Mouse (Mus musculus): ENCODE results near the gene A830005F24Rik. TPM values are rescaled to one million over a fixed set of nuclear protein-coding genes. Genes with fewer than 3 reads are reported as not detected.

Gene A830005F24Rik
- polyA plus RNA-seq, 1 experiment = not detected

DNA sequence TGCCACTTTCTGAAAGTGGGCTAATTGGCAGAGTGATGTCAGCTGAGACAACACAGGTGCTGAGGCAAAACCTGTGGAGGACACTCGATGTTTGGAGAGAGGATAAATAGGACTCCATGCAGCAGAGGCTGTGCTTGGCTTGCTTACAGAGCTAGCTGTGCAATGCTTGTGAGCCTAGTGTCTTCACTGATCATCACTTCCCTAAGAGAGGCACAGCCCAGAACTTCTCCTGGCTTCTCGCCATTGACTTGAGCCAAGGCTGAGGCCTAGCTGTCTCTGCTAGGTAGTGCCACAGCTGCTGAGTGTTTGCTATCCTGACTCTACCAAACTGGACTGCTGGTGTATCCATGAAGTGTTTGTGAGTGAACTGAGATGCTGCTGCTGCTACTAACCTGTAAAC is 17.3 kb downstream of the A830005F24Rik start:
- Histone ChIP-seq H3K4me3 (replicated peaks; ENCODE audit: control insufficient read depth, low read depth, low read length) (no peak overlapping the region), H3K27ac (ENCODE audit: control insufficient read depth, insufficient read depth, low read depth, low read length, poor library complexity) (no peak overlapping the region), H3K4me1 (ENCODE audit: control insufficient read depth, insufficient read depth, low read length) (no peaks in the 10 kb centered on the region)
- WGBS = 66% methylated on average over 2 of the region's 2 CpGs
- TF ChIP-seq CTCF (IDR thresholded peaks at IDR 0.05; ENCODE audit: control insufficient read depth, insufficient read depth, low read length) (no peak), POLR2A (IDR thresholded peaks at IDR 0.05; ENCODE audit: borderline replicate concordance, control insufficient read depth, low read depth, low read length) (no peak)

DNA sequence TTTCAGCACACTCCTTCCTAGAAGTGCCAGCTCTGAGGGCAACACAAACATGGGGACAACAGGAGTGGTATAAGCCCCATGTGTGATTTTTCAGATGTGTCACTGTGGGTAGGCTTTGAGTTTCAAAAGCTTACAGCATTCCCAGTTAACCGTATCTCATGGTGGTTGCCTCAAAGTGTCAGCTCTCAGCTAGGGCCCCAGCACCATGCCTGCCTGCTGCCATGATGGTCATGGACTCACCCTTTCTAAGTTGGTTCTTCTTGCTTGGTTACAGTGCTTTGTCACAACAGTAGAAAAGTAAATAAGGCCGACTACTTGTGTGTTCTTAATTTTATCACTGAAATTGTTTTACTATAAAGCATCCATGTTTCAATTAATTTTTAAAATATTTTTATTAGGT is 18.1 kb downstream of the A830005F24Rik start:
- H3K4me3 ChIP-seq (replicated peaks; ENCODE audit: control insufficient read depth, low read depth, low read length) = no peak overlapping the region
- no peak overlapping the region for H3K27ac ChIP-seq (ENCODE audit: control insufficient read depth, insufficient read depth, low read depth, low read length, poor library complexity)
- TF ChIP-seq CTCF (IDR thresholded peaks at IDR 0.05; ENCODE audit: control insufficient read depth, insufficient read depth, low read length) (no peak), POLR2A (IDR thresholded peaks at IDR 0.05; ENCODE audit: borderline replicate concordance, control insufficient read depth, low read depth, low read length) (no peak)
- no peaks in the 10 kb centered on the region for H3K4me1 ChIP-seq (ENCODE audit: control insufficient read depth, insufficient read depth, low read length)
- WGBS = 86% methylated on average over 2 of the region's 2 CpGs

DNA sequence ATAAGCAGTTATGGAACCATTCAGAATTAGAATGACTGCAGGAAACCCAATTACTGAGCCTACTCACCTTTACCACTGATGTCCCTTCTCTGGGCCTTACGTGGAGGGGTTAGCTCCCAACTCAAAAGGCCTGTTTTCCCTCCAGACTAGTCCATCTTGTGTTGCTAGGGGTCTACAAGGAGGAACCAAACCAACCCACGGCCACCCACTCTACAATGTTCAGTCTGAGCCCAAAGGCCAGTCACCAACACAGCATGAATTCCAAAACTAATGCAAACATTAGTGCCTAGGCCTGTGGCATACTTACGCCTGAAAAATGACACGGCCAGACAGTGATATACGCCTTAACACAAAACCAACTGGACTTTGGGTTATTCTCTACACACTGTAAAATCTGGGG is 20.1 kb downstream of the A830005F24Rik start:
- H3K4me3 ChIP-seq (replicated peaks; ENCODE audit: control insufficient read depth, low read depth, low read length) = no peak overlapping the region
- H3K4me1 ChIP-seq (ENCODE audit: control insufficient read depth, insufficient read depth, low read length) = no peaks in the 10 kb centered on the region
- no peak overlapping the region for H3K27ac ChIP-seq (ENCODE audit: control insufficient read depth, insufficient read depth, low read depth, low read length, poor library complexity)
- WGBS = 88% methylated on average over 5 of the region's 5 CpGs
- TF ChIP-seq POLR2A (IDR thresholded peaks at IDR 0.05; ENCODE audit: borderline replicate concordance, control insufficient read depth, low read depth, low read length) = no peak
- TF ChIP-seq CTCF (IDR thresholded peaks at IDR 0.05; ENCODE audit: control insufficient read depth, insufficient read depth, low read length) = no peak

DNA sequence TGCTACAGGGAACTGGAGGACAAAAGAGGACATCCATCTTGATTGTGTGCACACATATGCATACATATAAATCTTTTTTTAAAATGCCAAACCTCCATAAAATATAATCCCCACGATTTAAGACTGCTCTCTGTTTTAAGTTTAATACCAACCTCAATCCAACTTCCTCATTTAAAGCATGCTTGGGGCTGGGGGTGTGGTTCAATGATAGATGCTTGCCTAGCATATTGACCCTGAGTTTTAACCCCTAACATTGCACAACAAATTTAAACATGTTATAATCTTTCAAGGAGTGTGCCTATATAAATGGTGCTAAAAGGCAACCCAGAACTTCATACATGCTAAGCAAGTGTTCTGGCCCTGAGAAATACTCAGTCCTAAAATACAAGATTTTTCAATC is 27.1 kb downstream of the A830005F24Rik start:
- WGBS = 2% methylated on average over 1 of the region's 1 CpGs
- no peak overlapping the region for H3K27ac ChIP-seq (ENCODE audit: control insufficient read depth, insufficient read depth, low read depth, low read length, poor library complexity)
- peaks cover 1% of the 10 kb centered on the region for H3K4me1 ChIP-seq (ENCODE audit: control insufficient read depth, insufficient read depth, low read length)
- TF ChIP-seq CTCF (IDR thresholded peaks at IDR 0.05; ENCODE audit: control insufficient read depth, insufficient read depth, low read length) = no peak
- H3K4me3 ChIP-seq (replicated peaks; ENCODE audit: control insufficient read depth, low read depth, low read length) = no peak overlapping the region

DNA sequence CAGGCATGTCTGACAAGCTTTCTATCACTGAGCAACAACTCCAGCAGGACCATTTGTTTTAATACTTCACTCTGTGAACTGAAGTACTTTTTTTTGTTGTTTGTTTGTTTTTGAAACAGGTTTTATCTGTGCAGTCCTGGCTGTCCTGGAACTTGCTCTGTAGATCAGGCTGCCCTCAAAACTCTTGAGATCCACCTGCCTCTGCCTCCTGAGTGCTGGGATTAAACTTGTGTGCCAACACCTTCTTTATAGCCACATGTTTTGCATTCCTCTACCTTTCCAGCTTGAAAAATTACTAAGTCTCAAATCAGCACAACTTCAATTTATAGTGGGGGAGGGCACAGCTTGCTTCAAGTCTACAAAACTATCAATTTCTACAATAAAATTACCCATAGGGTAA is 31.0 kb downstream of the A830005F24Rik start:
- Histone ChIP-seq H3K27ac (ENCODE audit: control insufficient read depth, insufficient read depth, low read depth, low read length, poor library complexity) (no peak overlapping the region), H3K4me3 (replicated peaks; ENCODE audit: control insufficient read depth, low read depth, low read length) (no peak overlapping the region), H3K4me1 (ENCODE audit: control insufficient read depth, insufficient read depth, low read length) (peaks cover 1% of the 10 kb centered on the region)
- TF ChIP-seq POLR2A (IDR thresholded peaks at IDR 0.05; ENCODE audit: borderline replicate concordance, control insufficient read depth, low read depth, low read length) (no peak), CTCF (IDR thresholded peaks at IDR 0.05; ENCODE audit: control insufficient read depth, insufficient read depth, low read length) (no peak)

DNA sequence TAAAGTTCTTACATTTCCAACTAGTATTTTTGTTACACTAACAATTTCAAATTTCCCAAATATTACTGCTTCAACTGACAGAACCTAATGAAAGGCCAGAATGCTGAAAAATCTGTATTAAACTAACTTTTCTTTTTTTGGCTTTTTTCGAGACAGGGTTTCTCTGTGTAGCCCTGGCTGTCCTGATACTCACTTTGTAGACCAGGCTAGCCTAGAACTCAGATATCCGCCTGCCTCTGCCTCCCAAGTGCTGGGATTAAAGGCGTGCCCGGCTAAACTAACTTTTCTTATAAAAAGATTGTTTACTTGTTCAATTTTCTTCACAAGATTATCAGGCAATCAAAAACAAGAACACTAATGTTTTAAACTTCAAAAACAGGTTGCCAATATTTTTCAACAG is 31.5 kb downstream of the A830005F24Rik start:
- peak overlapping the region; percentile 9 for H3K4me3 ChIP-seq (replicated peaks; ENCODE audit: control insufficient read depth, low read depth, low read length)
- TF ChIP-seq CTCF (IDR thresholded peaks at IDR 0.05; ENCODE audit: control insufficient read depth, insufficient read depth, low read length) = no peak
- no peak for TF ChIP-seq POLR2A (IDR thresholded peaks at IDR 0.05; ENCODE audit: borderline replicate concordance, control insufficient read depth, low read depth, low read length)
- H3K27ac ChIP-seq (ENCODE audit: control insufficient read depth, insufficient read depth, low read depth, low read length, poor library complexity) = no peak overlapping the region
- H3K4me1 ChIP-seq (ENCODE audit: control insufficient read depth, insufficient read depth, low read length) = peaks cover 1% of the 10 kb centered on the region
- 26% methylated on average over 4 of the region's 4 CpGs for WGBS

DNA sequence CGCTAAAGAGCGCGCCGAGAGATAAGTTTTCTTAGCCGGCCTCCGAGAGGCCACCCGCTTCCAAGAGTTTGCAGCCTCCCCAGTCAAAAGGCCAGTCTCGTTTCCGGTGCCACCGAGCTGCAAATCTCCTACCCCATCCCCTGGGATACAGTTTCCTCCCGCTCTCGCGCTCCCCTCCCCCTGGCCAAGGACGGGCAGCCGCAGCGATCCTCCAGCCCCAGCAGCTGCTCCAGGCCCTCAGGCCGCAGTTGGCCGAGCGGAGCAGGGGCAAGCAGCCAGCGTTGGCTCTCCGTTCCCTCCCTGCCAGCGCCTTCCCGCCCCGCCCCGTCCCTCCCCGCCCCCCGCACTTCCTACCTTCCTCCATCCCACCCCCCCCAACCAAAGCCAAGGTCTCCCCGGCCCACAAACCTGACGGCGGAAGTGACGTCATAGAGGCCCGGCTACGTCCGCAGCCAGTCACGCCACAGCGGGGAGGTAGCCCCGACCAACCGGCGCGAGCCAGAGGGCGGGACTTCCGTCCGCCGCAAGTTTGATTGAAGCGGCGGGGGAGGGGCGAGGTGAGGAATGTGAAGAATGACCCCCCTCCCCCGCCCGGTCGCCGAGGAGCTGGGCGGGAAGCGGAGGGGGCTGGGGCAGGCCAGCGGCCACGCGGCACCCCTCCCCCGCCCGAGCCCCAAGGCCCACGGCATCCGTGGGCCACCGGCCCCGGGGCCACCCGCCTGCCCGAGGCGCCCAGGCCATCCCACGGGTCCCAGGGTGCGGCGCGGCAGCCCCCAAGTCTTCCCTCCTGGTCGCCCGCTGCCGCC is 32.3 kb downstream of the A830005F24Rik start:
- under 1% methylated on average over 67 of the region's 72 CpGs for WGBS
- Histone ChIP-seq H3K4me3 (replicated peaks; ENCODE audit: control insufficient read depth, low read depth, low read length) (peak overlapping the region; percentile 94), H3K4me1 (ENCODE audit: control insufficient read depth, insufficient read depth, low read length) (peaks cover 1% of the 10 kb centered on the region), H3K27ac (ENCODE audit: control insufficient read depth, insufficient read depth, low read depth, low read length, poor library complexity) (peak overlapping the region; percentile 99)
- TF ChIP-seq POLR2A (IDR thresholded peaks at IDR 0.05; ENCODE audit: borderline replicate concordance, control insufficient read depth, low read depth, low read length) (peak; percentile 55; the same call in 1 of the 2 replicates), CTCF (IDR thresholded peaks at IDR 0.05; ENCODE audit: control insufficient read depth, insufficient read depth, low read length) (no peak)

DNA sequence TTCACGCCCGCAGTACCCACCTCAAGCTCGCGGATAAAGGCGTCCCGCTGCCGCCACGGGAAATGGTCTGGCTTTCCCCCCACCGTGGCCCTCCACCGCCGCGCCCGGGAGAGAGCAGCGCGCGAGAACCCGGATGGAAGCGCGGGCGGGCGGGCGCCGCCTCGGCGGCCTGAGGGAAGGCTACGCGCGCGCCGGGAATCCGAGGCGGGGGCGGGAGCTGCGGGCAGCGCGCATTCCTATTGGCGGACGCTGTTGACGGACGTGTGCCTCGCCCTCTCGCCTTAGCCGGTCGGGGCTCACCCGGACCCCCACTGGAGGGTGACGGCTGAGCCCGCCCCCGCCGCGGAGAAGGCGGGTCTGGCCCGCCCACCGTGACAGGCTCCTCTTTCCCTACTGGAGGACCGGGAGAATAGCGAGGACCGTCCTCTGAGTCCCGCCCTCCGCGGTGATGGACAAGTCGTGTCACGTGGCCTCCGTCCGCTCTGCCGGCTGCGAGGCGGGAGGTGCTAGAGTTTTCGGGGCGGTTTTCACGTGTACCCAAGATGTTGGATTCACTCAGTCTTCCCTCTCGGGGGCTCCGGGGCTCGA is 33.1 kb downstream of the A830005F24Rik start:
- under 1% methylated on average over 70 of the region's 72 CpGs for WGBS
- Histone ChIP-seq H3K27ac (ENCODE audit: control insufficient read depth, insufficient read depth, low read depth, low read length, poor library complexity) (peak overlapping the region; percentile 99), H3K4me1 (ENCODE audit: control insufficient read depth, insufficient read depth, low read length) (peaks cover 1% of the 10 kb centered on the region), H3K4me3 (replicated peaks; ENCODE audit: control insufficient read depth, low read depth, low read length) (peak overlapping the region; percentile 94)
- TF ChIP-seq POLR2A (IDR thresholded peaks at IDR 0.05; ENCODE audit: borderline replicate concordance, control insufficient read depth, low read depth, low read length) (peak; percentile 82), CTCF (IDR thresholded peaks at IDR 0.05; ENCODE audit: control insufficient read depth, insufficient read depth, low read length) (no peak)

All from bone marrow, adult 2 months (tissue).